Mouse (Mus musculus) megakaryocyte-erythroid progenitor cell, adult 5 weeks (primary cell): ENCODE data around the gene Sh2d4b. TPM values are rescaled to one million over a fixed set of nuclear protein-coding genes. Genes with fewer than 3 reads are reported as not detected.

ENCODE experiments used
- polyA plus RNA-seq: library from polyadenylated mRNA; stranded (reverse); fragments of >175 nt; gene quantifications from 2 replicates; pipeline ENCODE4 v1.2.3, GENCODE M21; 2012

Sh2d4b gene
- 0.09 and 0.39 TPM in 2 replicates for polyA plus RNA-seq

GRCm38 (mm10) chr14:40893196-40893595, at the start of gene Sh2d4b:
Sh2d4b (minus strand) TSS chr14:40893266.

Other genes starting within 250 kb of the Sh2d4b start
- gene Tspan14, start 73.5 kb upstream of the Sh2d4b start, polyA plus RNA-seq: 10.7 and 11.9 TPM in 2 replicates
- 4.1 and 6.8 TPM in 2 replicates for gene Fam213a, start 120.5 kb upstream of the Sh2d4b start, polyA plus RNA-seq
- not detected in 2 replicates for gene Dydc2, start 175.9 kb upstream of the Sh2d4b start, polyA plus RNA-seq
- not detected in 2 replicates for gene Dydc1, start 179.6 kb upstream of the Sh2d4b start, polyA plus RNA-seq
- gene Mat1a, start 211.8 kb upstream of the Sh2d4b start, polyA plus RNA-seq: not detected in 2 replicates
- gene Sftpa1, start 238.5 kb upstream of the Sh2d4b start, polyA plus RNA-seq: not detected in 2 replicates